Mouse (Mus musculus) right cerebral cortex, postnatal 36 days (tissue): ENCODE data around the gene Cdc42ep2.

Experiments used
- DNase-seq, 2 experiments: peaks; one replicate each; pipeline ENCODE4 v3.0.0; 2022; ENCODE audit warnings: low spot score in 2 of 2, mixed read lengths in 1 of 2

Gene Cdc42ep2

DNA sequence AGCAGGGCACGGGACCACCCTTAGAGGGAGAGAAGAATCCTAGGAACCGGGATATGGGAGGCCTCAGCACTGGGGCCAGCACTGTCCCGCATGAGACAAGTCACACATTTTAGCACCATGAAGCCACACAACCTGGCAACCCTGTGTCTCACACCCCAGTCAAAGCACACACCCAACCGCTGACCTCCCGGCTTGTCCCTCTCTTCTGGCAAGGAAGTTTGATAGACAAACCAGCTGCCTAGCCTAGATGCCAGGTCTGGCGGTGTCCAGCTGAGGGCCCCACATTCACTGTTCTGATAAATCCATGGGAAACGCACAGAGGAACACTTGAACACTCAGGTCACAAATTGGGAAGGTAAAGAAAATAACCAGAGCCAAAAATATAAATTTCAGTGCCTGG lies 18.0 kb upstream of the Cdc42ep2 start:
- no peak for DNase-seq

DNA sequence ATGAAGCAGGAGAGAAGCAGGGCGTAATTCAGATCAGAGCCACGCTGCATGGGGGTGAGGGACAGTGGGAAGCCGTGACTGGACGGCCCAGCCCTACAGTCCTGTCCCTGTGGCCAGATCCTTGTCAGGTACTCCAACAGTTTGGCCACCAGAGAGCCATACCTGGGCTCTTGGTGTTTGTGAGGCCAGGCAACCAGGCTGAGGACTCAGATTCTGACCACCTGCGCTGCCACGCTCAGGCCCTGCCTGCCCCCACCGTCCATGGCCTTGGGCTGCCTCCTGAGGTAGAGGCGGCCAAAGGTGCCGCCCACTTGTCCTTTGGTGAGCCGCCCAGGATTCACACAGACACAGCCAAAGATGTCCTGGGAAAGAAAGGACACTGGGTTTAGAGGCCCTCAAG lies 16.0 kb upstream of the Cdc42ep2 start:
- DNase-seq, result no peak

DNA sequence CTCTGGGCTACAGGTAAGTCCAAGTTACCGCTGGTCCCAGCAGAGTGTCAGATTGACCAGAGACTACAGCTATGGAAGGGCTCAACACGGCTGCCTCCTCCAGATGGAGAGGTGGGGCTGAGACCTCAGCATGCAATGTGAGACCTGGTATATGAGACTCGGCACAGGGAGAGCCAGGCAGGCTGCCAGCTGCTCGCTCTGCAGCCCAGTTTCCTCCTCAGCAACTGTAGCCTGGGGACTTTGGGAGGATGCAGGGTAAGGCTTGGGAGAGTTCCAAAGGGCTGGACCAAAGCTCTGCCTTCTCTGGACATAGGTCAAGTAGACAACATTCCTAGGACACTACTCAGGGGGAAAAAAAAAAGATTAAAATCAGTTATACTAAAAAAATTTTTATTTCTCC lies 15.6 kb upstream of the Cdc42ep2 start:
- peak in 1 of 2 experiments; percentile 20 for DNase-seq

DNA sequence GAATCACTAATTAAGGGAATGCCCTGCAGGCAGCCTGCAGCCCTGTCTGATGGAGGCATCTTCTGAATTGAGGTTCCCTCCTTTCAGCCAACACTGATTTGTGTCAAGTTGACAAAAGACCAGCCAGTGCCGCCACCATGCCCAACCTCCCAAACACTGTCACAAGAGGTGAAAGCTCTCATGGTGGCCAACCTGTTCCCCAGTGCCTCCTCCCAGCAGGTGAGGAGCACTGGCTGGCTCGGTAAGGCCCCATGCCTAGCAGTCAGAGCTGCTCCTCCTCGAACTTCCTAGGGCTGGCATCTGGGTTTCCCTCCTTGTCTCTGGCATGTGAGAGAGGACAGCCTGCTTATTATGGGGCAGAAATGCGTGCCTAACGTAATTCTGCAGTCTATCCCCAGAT lies 15.1 kb upstream of the Cdc42ep2 start:
- DNase-seq, result no peak

DNA sequence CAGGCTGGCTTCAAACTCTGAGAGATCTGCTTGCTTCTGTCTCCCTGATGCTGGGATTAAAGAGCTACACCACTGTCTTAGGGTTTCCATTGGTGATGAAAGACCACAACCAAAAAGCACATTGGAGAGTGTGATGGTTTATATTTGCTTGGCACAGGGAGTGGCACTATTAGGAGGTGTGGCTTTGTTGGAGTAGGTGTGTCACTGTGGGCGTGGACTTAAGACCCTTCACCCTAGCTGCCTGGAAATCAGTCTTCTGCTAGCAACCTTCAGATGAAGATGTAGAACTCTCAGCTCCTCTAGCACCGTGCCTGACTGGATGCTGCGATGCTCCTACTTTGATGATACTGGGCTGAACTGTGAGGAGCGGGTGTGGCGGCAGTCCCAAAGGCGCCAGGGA lies 13.9 kb upstream of the Cdc42ep2 start:
- no peak for DNase-seq

DNA sequence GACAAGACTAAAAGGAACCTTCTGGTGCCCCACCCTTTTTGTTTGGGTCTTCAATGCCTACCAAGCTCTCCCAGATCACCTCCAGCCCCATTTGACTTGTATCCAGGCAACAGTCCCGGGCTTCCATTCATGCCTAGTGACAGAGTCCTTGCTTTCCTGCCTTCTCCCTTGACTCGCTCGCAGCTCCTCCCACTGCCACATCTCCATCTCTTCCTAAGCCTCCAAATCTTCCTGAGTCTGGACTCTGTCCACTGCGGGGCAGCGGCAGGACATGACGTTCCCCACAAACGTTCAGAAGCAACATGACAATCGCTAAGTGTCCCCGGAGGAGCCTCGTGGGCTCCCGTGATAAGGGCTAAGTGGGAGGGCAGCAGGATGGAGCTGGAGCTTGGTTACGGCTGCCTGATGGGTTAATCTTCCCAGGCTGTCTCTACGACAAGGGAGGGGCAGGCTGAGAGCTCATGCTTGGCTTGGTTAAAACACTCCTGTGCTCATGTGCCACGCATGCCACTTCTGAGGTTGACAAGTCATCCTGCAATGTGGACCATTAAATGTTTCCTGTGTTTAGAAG lies 13.3 kb upstream of the Cdc42ep2 start:
- DNase-seq, result no peak

DNA sequence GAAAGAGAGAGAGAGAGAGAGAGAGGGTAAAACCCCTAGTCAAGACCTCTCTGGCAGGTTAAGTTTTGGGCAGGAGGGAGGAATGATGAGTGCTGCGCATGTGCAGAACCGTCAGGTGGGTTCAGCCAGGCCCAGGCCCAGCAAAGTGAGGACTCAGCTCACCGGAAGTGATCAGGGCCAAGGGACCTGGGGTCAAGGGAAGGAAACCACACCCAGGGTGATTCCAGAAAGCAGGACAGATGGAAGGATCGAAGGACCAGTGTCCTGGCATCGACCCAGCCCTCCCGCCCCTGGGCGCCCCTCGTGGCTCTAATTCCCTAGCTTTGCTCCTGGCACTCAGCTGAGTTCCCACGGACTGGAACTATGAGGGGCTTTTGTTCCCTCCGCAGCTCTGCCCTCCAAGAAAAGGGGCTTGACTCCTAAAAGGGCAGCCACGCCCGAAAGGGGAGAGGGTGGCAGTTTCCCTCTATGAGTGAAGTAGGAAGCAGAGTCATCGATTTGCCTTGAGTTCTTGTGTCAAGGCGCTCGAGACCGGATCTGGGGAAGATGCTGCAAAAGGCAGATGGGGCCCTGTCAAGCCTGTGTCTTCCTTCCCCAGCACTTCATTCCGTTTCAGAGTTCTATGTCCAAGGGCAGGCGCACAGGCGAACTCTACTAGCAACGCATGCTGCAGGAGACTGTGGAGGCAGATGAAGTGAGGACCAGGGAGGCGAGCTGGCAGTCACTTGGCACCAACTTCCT lies 12.6 kb upstream of the Cdc42ep2 start:
- DNase-seq, result no peak

DNA sequence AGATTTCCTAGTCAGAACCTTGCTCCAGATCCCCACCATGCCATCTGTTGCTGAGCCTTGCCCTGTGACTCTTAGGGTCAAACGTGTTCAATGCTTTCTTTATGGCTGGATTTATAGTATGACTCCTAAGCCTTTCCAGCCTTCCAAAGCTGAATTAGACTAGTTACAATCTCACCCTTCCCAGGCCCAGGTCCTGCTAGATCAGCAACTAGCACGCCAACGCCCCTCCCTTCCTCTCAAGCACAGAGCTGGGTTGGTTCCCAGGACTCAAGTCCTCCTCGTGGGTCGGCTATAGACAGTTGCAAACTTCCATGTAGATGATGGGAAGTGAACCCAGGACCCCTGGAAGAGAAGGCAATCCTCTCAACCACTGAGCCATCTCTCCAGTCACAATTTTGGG lies 11.1 kb upstream of the Cdc42ep2 start:
- DNase-seq, result no peak

DNA sequence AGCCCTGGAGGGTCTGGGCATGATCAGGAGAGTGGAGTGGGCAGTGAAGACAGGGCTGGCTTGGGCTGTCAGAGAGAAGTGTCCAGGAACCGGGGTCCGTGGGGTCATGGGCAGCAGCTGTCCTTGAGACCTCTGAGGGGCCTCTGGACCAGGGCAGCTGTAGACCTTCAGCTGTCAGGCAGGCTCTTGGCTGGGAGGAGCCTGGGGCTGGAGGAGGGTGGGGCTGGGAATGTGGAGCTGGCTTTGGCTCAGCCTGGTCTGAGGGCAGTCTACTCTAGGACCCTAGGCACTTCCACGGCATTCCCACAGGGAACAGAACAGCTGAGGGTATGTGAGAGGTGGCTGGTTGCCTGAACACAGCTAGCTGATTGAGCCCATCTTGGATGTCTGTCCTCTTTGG lies 10.7 kb upstream of the Cdc42ep2 start:
- DNase-seq, result no peak

DNA sequence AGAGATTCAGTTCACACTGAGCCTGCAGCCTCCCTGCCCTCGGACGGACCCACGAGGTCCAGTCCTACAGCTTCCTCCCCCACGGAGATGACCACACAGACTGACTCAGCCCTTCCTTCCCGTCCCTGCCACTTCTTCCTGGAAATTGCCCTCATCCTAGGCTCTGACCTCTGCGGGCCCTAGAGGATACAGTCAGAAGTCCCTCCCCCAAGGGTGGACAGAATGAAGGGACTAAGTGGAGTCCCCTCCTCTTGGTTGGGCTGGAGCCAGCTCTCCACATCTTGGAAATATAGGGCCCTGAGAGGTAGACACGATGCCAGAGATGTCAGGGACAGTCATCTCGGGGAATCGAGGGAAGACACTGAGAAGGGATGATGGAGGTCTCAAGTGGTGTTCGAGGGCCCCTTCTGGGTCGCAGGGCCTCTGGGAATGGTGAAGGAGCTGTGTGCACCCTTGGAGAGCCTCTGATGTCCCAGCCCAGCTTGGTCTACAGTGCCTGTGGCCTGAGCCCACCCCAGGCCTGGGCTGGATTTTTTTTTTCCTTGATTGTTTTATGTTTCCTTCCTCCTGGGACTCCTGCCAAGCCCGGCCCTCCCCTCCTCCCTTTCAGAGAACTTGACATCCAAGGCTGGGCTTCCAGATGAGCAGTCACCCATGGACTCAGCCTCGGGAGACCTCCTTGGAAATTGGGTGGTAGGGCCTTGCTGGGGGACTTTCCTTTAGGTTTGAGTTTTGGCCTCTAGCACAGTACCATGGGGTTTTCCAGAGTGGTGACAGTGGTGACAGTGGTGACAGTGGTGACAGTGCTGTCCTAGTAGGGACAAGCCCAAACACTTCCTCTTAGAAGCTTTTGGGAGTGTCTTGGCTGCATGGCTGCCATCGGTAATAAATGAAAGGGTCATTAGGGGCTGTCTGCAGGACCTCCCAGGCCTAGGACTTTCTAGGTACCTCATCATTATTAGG lies 5.3 kb upstream of the Cdc42ep2 start:
- no peak for DNase-seq

DNA sequence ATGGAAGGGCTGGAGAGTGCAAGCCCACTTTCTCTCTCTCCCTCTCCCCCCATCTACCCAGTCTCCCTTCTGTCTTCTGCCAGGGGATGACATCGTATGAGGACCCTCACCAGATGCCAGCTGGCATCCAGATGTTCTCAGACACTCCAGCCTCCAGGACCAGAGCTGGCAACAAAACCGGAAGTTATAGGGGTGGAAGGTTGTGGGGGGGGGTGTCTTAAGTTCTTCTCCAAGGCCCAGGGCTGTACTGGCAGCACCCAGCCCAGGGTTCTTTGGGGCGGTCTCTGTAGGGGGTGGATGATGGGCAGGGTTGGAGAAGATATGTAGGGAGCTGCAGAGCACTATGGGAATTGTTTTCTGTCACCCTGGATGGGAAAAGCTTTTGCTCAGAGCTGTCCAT lies 3.9 kb upstream of the Cdc42ep2 start:
- no peak for DNase-seq

DNA sequence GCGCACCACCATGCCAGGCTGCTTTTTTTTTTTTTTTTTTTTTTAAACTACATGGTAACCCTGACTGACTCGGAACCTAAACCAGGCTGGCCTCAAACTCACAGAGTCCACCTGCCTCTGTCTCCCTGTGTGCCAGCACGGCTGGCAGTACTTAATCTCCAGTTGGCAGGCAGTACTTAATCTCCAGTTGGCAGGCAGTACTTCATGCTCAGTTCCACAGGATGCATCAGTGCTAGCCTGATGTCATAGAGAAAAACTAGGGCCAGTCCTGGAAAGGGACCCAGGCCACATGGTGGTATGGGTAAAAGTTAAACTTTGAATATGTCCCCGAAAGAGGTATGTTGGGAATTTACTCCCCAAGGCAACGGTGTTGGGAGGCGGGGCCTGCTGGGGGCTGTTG lies 3.5 kb upstream of the Cdc42ep2 start:
- no peak for DNase-seq

DNA sequence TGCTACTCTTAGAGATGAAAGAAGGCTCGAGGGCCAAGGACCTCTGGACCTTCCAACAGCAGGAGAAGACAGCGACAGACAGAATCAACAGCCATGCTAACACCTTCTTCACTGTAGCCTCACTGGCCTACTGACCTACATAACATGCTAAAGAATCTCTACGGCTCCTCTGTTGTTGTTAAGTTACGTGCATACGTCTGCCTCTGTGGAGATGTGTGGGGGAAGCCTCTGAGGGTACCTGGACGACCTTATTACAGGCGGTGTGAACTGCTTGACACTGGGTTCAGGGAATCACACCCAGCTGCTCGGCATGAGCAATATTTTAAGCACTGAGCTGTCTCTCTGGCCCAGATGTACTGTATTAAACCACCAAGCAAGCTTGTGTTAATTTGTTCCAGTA lies 2.9 kb upstream of the Cdc42ep2 start:
- DNase-seq, result no peak

DNA sequence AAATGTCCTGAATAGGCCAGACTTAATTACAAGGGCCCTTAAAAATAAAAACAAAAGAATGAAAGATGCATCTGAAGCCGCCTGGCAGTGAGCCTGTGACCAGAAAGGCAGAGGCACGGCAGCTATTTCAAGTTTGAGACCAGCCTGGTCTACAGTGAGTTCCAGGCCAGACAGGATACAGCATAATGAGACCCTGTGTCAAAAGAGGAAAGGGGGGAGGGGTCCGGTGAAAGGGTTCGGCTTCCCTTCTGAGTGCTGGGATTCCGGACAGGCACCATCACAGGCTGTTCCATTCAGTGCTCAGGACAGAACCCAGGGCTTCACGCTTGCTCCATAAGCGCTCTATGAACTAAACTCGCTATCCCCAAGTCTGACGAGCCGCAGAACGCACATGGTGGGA lies 2.4 kb upstream of the Cdc42ep2 start:
- DNase-seq, result no peak

DNA sequence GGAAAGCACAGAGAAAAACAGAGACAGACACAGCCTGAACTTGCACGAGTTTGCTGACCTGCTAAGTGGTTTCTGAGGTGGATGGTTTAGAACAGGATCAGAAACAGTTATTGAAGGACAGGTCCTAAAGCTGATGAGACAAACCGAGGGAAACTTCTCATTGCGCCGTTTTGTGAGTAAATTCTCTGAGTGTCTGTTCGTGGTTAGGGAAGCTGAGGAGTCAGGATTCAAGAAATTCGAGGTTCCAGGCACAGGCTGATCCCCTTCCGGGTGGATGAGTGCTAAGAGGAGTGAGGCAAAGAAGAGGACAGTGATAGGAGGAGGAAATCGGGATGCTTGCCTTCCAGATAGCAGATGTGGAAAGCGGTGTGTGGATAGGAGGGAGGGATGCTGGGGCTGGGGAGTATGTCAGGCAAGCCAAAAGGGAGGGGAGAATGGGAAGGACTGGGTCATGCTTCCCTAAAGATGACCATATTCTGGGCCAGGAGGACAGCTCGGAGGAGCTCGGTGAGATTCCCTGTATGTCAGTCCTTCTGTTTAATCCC lies 767 bp upstream of the Cdc42ep2 start:
- no peak for DNase-seq

DNA sequence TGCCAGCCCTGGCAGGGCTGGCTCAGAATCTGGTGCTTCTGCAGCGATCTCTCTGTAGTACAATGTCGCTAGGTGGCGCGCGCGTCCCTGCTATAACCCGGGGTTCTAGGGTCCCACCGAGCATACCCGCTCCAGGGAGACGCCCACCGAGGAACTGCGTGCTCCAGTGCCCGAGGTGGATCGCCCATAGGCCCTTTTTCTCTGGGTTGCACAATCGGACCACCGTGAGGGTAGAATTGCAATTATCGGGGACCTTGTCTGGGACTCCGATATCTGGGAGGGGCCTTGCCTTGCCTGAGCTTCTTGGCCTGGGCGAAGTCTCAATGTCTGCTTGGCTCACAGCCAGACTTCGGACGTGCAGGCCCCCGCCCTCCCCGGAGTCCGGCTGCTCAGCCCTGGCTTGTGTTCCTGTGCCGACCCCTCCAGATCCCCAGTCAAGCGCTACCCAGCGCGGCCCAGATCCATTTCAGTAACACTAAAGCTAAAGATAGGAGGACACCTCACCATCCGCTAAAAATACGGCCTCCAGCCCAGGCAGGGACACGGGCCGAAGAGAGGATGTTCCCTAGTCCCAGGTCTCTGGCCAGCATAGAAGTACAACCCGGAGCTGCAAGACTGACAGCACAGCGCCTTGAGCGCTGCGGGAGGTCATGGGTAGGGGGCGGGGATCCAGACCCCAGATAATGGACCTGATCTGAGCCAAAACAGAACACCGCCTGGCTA lies 465 bp downstream of the Cdc42ep2 start:
- DNase-seq, result peak; percentile 79 to 80

DNA sequence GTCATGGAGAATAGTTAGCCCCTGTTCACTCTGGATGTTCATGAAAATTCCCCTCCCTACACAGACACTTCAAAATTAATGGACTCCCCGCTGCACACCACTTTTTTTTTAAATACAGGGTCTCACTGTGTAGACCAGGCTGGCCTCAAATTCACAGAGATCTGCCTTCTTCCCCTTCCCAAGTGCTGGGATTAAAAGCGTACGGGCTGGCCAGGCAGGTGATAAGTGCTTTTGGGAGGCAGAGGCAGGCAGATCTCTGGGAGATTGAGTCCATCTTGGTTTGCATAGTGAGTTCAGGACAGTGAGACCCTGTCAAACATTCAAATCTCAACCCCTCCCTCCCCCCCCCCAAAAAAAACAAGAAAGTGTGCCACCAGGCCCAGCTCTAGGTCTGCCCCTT lies 1.7 kb downstream of the Cdc42ep2 start:
- no peak for DNase-seq

DNA sequence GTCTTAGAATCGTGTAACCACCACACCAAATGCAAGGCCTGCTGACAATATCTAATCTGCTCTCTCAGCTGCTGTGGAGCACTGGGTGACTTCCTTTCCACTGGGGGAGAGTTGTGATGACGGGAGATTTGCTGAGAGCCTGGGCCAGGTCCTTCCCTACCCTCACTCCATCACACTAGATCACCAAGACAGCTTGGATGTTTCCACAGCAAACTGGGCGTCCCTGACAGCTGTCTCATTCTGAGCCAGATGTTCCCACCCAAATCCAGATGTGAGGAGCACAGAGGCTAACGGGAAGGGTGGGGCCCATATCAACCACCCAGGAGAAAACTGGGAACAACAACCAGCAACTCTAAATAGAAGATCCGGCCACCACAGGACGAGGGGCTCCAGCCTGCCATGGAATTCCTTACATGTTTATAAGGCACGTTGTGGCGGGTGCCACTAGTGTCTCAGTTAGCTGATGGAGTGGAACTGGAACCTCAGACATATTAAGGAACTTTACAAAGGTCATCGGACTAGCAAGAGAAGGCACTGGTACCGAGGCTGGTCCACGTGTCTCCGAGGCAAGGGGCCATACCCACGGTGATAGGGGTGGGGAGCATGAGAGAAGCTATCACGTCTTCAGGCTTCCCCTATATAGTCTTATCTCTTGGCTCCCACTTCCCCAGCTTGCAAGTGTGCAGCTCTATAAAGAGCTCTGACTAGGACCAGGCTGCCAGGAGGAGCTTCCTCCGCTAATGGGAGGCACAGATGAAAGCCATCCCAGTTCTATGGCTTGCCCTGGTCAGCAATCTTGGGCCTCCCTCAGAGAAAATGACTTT lies 2.3 kb downstream of the Cdc42ep2 start:
- DNase-seq, result no peak

DNA sequence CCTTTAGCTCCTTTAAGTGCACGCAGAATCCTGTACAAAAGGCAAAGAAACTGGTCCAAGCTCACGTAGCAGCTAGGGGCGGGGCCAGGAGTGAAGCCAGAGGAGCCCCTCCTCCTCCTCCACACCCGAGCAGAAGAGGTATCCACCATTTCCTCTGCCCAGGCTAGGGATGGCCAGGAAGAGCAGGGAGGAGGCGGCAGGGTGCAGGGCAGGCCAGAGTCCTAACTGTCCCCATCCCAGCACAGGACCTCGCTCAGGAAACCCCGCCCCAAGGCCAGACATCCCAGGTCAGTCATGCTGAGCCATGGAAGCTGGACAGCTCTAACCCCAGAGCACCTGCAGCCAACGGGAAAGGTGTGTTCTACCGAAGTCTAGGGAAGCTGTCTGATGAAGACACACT lies 2.9 kb downstream of the Cdc42ep2 start:
- no peak for DNase-seq

DNA sequence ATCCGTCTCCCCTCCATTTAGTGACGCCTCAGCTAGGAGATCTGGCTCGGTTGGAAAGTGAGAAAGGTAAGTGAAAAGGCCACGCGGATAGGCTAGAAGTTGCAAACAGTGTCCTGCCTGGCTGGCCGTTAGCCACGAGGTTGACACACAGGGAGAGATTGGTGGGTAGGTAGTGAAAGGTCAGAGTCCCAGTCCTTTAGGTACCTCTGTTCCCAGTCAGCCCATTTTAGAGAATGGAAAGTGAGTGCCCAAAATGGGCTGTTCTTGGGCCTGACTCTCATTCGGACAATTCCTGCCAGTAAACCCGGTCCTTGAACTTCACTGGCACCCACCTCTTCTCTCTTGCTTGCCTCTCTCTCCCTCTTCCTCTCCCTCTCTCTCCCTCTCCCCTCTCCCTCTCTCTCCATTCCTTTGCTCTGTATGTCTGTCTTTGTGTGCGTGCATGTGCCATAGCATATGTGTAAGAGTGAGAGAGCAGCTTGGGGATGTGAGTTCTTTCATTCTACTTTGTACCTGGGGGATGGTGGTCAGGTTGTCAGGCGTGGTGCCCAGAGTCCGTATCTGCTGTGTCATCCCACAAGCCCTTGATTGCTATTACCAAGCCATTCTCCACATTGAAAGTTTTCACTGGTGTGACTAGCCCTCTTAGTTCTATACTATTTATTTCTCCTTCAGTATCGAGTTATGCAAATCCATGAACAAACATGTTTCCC lies 11.5 kb downstream of the Cdc42ep2 start, which contains the start of gene Dpf2:
Gene Dpf2, minus strand, starts transcription at position 4 of the 713 bp plus-strand sequence.
- DNase-seq, result no peak
